Mouse (Mus musculus): ENCODE data around the gene Olah. TPM values are rescaled to one million over a fixed set of nuclear protein-coding genes. Genes with fewer than 3 reads are reported as not detected.

The Olah gene
- total and polyA plus RNA-seq, 2 experiments from 2014 or later = 0.20 TPM; not detected in 1

- H3K36me3 ChIP-seq (ENCODE audit: insufficient read depth, low read length) = no peaks in the 10 kb centered on the region
- H3K4me3 ChIP-seq (ENCODE audit: low read depth, low read length) = no peak overlapping the region
- no peak for DNase-seq (ENCODE audit: low spot score)
- WGBS = 87% methylated on average over 3 of the region's 3 CpGs
- H3K9me3 ChIP-seq (ENCODE audit: low read length) = no peaks in the 10 kb centered on the region
- no peaks in the 10 kb centered on the region for H3K4me1 ChIP-seq (ENCODE audit: insufficient read depth, low read length)
- ATAC-seq (ENCODE audit: low FRiP score) = no peak
- no peak overlapping the region for H3K27ac ChIP-seq (ENCODE audit: low read depth, low read length)
- TF ChIP-seq CTCF (IDR thresholded peaks at IDR 0.05) = no peak
- no peaks in the 10 kb centered on the region for H3K27me3 ChIP-seq (ENCODE audit: insufficient read depth, low read length)
- H3K9ac ChIP-seq (replicated peaks; ENCODE audit: low read length, poor library complexity, severe bottlenecking) = no peak overlapping the region
- no peak overlapping the region for H3K4me2 ChIP-seq (ENCODE audit: low read depth, low read length, poor library complexity, severe bottlenecking)
Observed at GRCm38 (mm10) chr2:3361067-3361466, 35.9 kb downstream of the Olah start.

DNA sequence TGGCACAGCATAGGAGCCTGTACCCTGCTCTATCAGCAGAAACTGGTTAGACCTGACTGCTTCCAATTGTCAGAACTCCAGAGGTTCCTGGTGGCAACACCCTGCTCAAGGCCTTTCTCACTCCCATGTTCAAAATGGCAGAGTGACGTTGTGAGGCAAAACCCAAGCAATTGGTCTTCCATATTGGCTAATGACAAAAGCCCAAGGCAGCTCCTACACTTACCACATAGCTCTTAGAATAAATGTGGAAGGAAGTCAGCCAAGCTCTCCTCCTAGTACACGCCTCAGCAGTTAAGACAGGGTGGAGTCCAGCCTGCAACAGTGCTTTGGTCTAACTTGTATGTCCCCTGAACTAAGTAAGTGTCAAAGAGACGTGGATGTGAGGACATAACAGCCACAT lies 39.1 kb downstream of the Olah start:
- TF ChIP-seq CTCF (IDR thresholded peaks at IDR 0.05) = no peak
- Histone ChIP-seq H3K4me1 (ENCODE audit: insufficient read depth, low read length) (no peaks in the 10 kb centered on the region), H3K36me3 (ENCODE audit: insufficient read depth, low read length) (no peaks in the 10 kb centered on the region), H3K27me3 (ENCODE audit: insufficient read depth, low read length) (no peaks in the 10 kb centered on the region), H3K9me3 (ENCODE audit: low read length) (no peaks in the 10 kb centered on the region), H3K4me2 (ENCODE audit: low read depth, low read length, poor library complexity, severe bottlenecking) (no peak overlapping the region), H3K27ac (ENCODE audit: low read depth, low read length) (no peak overlapping the region), H3K9ac (replicated peaks; ENCODE audit: low read length, poor library complexity, severe bottlenecking) (no peak overlapping the region), H3K4me3 (ENCODE audit: low read depth, low read length) (no peak overlapping the region)
- DNase-seq (ENCODE audit: low spot score) (no peak), ATAC-seq (ENCODE audit: low FRiP score) (no peak)
- 77% methylated on average over 3 of the region's 3 CpGs for WGBS

GRCm38 (mm10) chr2:3356311-3356710 lies 40.7 kb downstream of the Olah start:
- Histone ChIP-seq H3K9ac (replicated peaks; ENCODE audit: low read length, poor library complexity, severe bottlenecking) (no peak overlapping the region), H3K4me1 (ENCODE audit: insufficient read depth, low read length) (no peaks in the 10 kb centered on the region), H3K27ac (ENCODE audit: low read depth, low read length) (no peak overlapping the region), H3K4me3 (ENCODE audit: low read depth, low read length) (no peak overlapping the region), H3K36me3 (ENCODE audit: insufficient read depth, low read length) (no peaks in the 10 kb centered on the region), H3K27me3 (ENCODE audit: insufficient read depth, low read length) (no peaks in the 10 kb centered on the region), H3K9me3 (ENCODE audit: low read length) (no peaks in the 10 kb centered on the region), H3K4me2 (ENCODE audit: low read depth, low read length, poor library complexity, severe bottlenecking) (no peak overlapping the region)
- DNase-seq (ENCODE audit: low spot score) = no peak
- no peak for ATAC-seq (ENCODE audit: low FRiP score)
- WGBS = 79% methylated on average over 3 of the region's 3 CpGs
- TF ChIP-seq CTCF (IDR thresholded peaks at IDR 0.05) = no peak

- Histone ChIP-seq H3K4me2 (ENCODE audit: low read depth, low read length, poor library complexity, severe bottlenecking) (no peak overlapping the region), H3K27ac (ENCODE audit: low read depth, low read length) (no peak overlapping the region), H3K4me3 (ENCODE audit: low read depth, low read length) (no peak overlapping the region), H3K27me3 (ENCODE audit: insufficient read depth, low read length) (no peaks in the 10 kb centered on the region), H3K9ac (replicated peaks; ENCODE audit: low read length, poor library complexity, severe bottlenecking) (no peak overlapping the region), H3K4me1 (ENCODE audit: insufficient read depth, low read length) (no peaks in the 10 kb centered on the region), H3K36me3 (ENCODE audit: insufficient read depth, low read length) (no peaks in the 10 kb centered on the region), H3K9me3 (ENCODE audit: low read length) (no peaks in the 10 kb centered on the region)
- TF ChIP-seq CTCF (IDR thresholded peaks at IDR 0.05) = no peak
- ATAC-seq (ENCODE audit: low FRiP score) (no peak), DNase-seq (ENCODE audit: low spot score) (no peak)
- WGBS = 95% methylated on average over 8 of the region's 8 CpGs
Observed at GRCm38 (mm10) chr2:3355793-3356192, 41.2 kb downstream of the Olah start.

- no peak overlapping the region for H3K4me2 ChIP-seq (ENCODE audit: low read depth, low read length, poor library complexity, severe bottlenecking)
- no peak overlapping the region for H3K4me3 ChIP-seq (ENCODE audit: low read depth, low read length)
- ATAC-seq (ENCODE audit: low FRiP score) (no peak), DNase-seq (ENCODE audit: low spot score) (no peak)
- H3K36me3 ChIP-seq (ENCODE audit: insufficient read depth, low read length) = no peaks in the 10 kb centered on the region
- H3K4me1 ChIP-seq (ENCODE audit: insufficient read depth, low read length) = no peaks in the 10 kb centered on the region
- no peak overlapping the region for H3K27ac ChIP-seq (ENCODE audit: low read depth, low read length)
- no peaks in the 10 kb centered on the region for H3K9me3 ChIP-seq (ENCODE audit: low read length)
- no peaks in the 10 kb centered on the region for H3K27me3 ChIP-seq (ENCODE audit: insufficient read depth, low read length)
- H3K9ac ChIP-seq (replicated peaks; ENCODE audit: low read length, poor library complexity, severe bottlenecking) = no peak overlapping the region
- TF ChIP-seq CTCF (IDR thresholded peaks at IDR 0.05) = no peak
Observed at GRCm38 (mm10) chr2:3353160-3353559, 43.9 kb downstream of the Olah start.

DNA sequence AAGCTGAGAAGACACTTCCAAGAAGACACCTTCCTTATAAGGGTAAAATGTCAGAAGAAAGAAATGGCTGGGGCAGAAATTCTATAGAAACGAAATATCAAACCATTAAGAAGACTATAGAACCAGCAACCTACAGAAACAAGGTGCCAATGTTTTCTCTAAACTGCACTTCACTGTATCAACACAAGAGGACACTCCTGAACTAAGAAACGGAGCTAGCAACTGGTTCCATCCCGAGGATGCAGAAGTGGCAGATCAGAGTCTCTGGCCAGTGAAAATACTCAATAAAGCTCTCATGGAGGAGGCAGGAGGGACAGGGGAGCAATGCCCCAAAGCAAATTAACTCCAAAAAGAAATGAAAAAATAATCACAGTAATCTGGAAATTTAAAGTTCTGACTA lies 48.1 kb downstream of the Olah start:
- no peaks in the 10 kb centered on the region for H3K27me3 ChIP-seq (ENCODE audit: insufficient read depth, low read length)
- WGBS = 18% methylated on average over 3 of the region's 3 CpGs

More for the DNA sequence above, 48.1 kb downstream of the Olah start:
- DNase-seq (ENCODE audit: low spot score) (peak; percentile 79), ATAC-seq (ENCODE audit: low FRiP score) (no peak)
- TF ChIP-seq CTCF (IDR thresholded peaks at IDR 0.05) = peak; percentile 88
- no peaks in the 10 kb centered on the region for H3K9me3 ChIP-seq (ENCODE audit: low read length)
- H3K4me1 ChIP-seq (ENCODE audit: insufficient read depth, low read length) = no peaks in the 10 kb centered on the region
- no peak overlapping the region for H3K4me3 ChIP-seq (ENCODE audit: low read depth, low read length)
- H3K36me3 ChIP-seq (ENCODE audit: insufficient read depth, low read length) = no peaks in the 10 kb centered on the region
- no peak overlapping the region for H3K9ac ChIP-seq (replicated peaks; ENCODE audit: low read length, poor library complexity, severe bottlenecking)
- H3K27ac ChIP-seq (ENCODE audit: low read depth, low read length) = no peak overlapping the region
- no peak overlapping the region for H3K4me2 ChIP-seq (ENCODE audit: low read depth, low read length, poor library complexity, severe bottlenecking)

Data from midbrain, postnatal 0 days (tissue).